Mouse (Mus musculus) testis, adult 2 months (tissue): ENCODE measurements at regions not wholly inside any gene's neighbourhood (a gene's known extent, or its start where the extent isn't known, plus 50 kb on each side); places are given as distances from the start of the nearest gene placed in this dataset.

Experiments used
- H3K27ac ChIP-seq: fragments of 200-500 bp; 2 replicates; pipeline ENCODE4 v1.5.1; 2012; ENCODE audit warnings: low read depth, low read length; ENCODE audit not compliant: control insufficient read depth, insufficient read depth
- H3K27me3 ChIP-seq: fragments of 200-500 bp; 2 replicates; pipeline ENCODE4 v1.6.1; 2012; ENCODE audit warnings: mild to moderate bottlenecking, low read length, moderate library complexity; ENCODE audit not compliant: control insufficient read depth, insufficient read depth
- H3K36me3 ChIP-seq: fragments of 200-500 bp; 2 replicates; pipeline ENCODE4 v1.6.1; 2012; ENCODE audit warnings: mild to moderate bottlenecking, low read length; ENCODE audit not compliant: control insufficient read depth, insufficient read depth
- H3K4me1 ChIP-seq: fragments of 200-500 bp; 2 replicates; pipeline ENCODE4 v1.6.1; 2012; ENCODE audit warnings: low read length; ENCODE audit not compliant: control insufficient read depth, insufficient read depth
- H3K4me3 ChIP-seq: fragments of 200-500 bp; 2 replicates; pipeline ENCODE4 v1.5.1; 2012; ENCODE audit warnings: low read depth, mild to moderate bottlenecking, low read length, moderate library complexity, mixed read lengths; ENCODE audit not compliant: control insufficient read depth
- CTCF ChIP-seq: fragments of 200-500 bp; IDR thresholded peaks from 2 replicates; pipeline ENCODE4 v1.5.1; 2012; ENCODE audit warnings: low read depth, mild to moderate bottlenecking, inconsistent platforms, low read length, moderate library complexity; ENCODE audit not compliant: control insufficient read depth, insufficient read depth, insufficient replicate concordance
- POLR2A ChIP-seq: fragments of 200-500 bp; IDR thresholded peaks from 2 replicates; pipeline ENCODE4 v1.6.1; 2012; ENCODE audit warnings: low read depth, mild to moderate bottlenecking, inconsistent platforms, low read length, moderate library complexity; ENCODE audit not compliant: control insufficient read depth

GRCm38 (mm10) chr1:7414444-7414843 is 2606.8 kb downstream of the Gm37988 start:
- no peak overlapping the region for H3K27ac ChIP-seq
- TF ChIP-seq CTCF (no peak), POLR2A (no peak)
- no peaks in the 10 kb centered on the region for H3K4me1 ChIP-seq
- H3K4me3 ChIP-seq: no peak overlapping the region
- no peaks in the 10 kb centered on the region for H3K36me3 ChIP-seq
- H3K27me3 ChIP-seq: no peaks in the 10 kb centered on the region

GRCm38 (mm10) chr1:7451660-7452155 is 2644.0 kb downstream of the Gm37988 start:
- Histone ChIP-seq H3K4me3 (no peak overlapping the region), H3K4me1 (no peaks in the 10 kb centered on the region), H3K27me3 (no peaks in the 10 kb centered on the region), H3K36me3 (no peaks in the 10 kb centered on the region), H3K27ac (no peak overlapping the region)
- TF ChIP-seq POLR2A (no peak), CTCF (no peak)

- Histone ChIP-seq H3K36me3 (no peaks in the 10 kb centered on the region), H3K27me3 (no peaks in the 10 kb centered on the region), H3K4me3 (no peak overlapping the region), H3K4me1 (no peaks in the 10 kb centered on the region), H3K27ac (no peak overlapping the region)
- TF ChIP-seq CTCF (no peak), POLR2A (no peak)
Measured at GRCm38 (mm10) chr1:7454931-7455330, 2647.2 kb downstream of the Gm37988 start.

- TF ChIP-seq POLR2A (no peak), CTCF (no peak)
Measured at GRCm38 (mm10) chr1:7457895-7458294, 2650.2 kb downstream of the Gm37988 start.

GRCm38 (mm10) chr1:7494096-7494495 is 2686.4 kb downstream of the Gm37988 start:
- Histone ChIP-seq H3K4me3 (no peak overlapping the region), H3K4me1 (no peaks in the 10 kb centered on the region), H3K27ac (no peak overlapping the region), H3K36me3 (no peaks in the 10 kb centered on the region), H3K27me3 (no peaks in the 10 kb centered on the region)
- TF ChIP-seq CTCF (no peak), POLR2A (no peak)

More at GRCm38 (mm10) chr1:7457895-7458294, 2650.2 kb downstream of the Gm37988 start:
- no peaks in the 10 kb centered on the region for H3K36me3 ChIP-seq
- no peaks in the 10 kb centered on the region for H3K4me1 ChIP-seq
- no peak overlapping the region for H3K4me3 ChIP-seq
- no peak overlapping the region for H3K27ac ChIP-seq
- H3K27me3 ChIP-seq: no peaks in the 10 kb centered on the region

- TF ChIP-seq POLR2A (no peak), CTCF (no peak)
- Histone ChIP-seq H3K27me3 (no peaks in the 10 kb centered on the region), H3K27ac (no peak overlapping the region), H3K4me3 (no peak overlapping the region), H3K36me3 (no peaks in the 10 kb centered on the region), H3K4me1 (no peaks in the 10 kb centered on the region)
Measured at GRCm38 (mm10) chr1:7499042-7499441, 2691.3 kb downstream of the Gm37988 start.

GRCm38 (mm10) chr1:7502363-7502762 is 2694.7 kb downstream of the Gm37988 start:
- Histone ChIP-seq H3K27me3 (no peaks in the 10 kb centered on the region), H3K36me3 (no peaks in the 10 kb centered on the region), H3K27ac (no peak overlapping the region), H3K4me1 (no peaks in the 10 kb centered on the region), H3K4me3 (no peak overlapping the region)
- no peak for TF ChIP-seq CTCF
- no peak for TF ChIP-seq POLR2A

- TF ChIP-seq POLR2A: no peak
- no peak for TF ChIP-seq CTCF
- H3K4me3 ChIP-seq: no peak overlapping the region
- H3K27ac ChIP-seq: no peak overlapping the region
- H3K27me3 ChIP-seq: no peaks in the 10 kb centered on the region
- H3K36me3 ChIP-seq: no peaks in the 10 kb centered on the region
- H3K4me1 ChIP-seq: no peaks in the 10 kb centered on the region
Measured at GRCm38 (mm10) chr1:7518791-7519190, 2711.1 kb downstream of the Gm37988 start.
